Mouse (Mus musculus) spleen, postnatal 36 days (tissue): Measurements from ENCODE around the gene Fam172a.

Experiments used
- DNase-seq, 2 experiments: peaks; one replicate each; pipeline ENCODE4 v3.0.0; 2022; ENCODE audit warnings: low spot score in 2 of 2, mixed read lengths in 1 of 2

Gene Fam172a

DNA sequence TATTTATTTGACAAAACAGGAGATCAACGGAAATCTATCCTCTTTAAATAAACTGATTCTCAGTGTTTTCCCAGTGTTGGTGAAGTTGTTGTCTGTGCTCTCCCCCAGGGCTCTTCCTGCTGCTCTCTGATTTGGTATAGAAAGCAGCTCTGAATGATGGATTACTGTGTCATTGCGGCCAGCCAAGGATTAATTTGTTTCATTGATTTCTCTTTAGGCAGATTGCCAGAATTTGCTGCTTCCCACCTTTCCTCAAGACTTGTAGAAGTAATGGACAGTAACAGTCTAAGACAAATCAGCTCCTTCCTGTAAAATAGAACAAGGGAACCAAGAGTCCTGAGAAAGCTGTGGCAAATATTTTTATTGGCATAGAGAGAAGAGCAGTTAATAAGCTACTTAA is 513.4 kb downstream of the Fam172a start:
- no peak for DNase-seq
